Mouse (Mus musculus): ENCODE measurements around the gene Kcnn1. TPM values are rescaled to one million over a fixed set of nuclear protein-coding genes. Genes with fewer than 3 reads are reported as not detected.

Kcnn1 gene
- total RNA-seq, 1 experiment from 2014 or later = not detected

DNA sequence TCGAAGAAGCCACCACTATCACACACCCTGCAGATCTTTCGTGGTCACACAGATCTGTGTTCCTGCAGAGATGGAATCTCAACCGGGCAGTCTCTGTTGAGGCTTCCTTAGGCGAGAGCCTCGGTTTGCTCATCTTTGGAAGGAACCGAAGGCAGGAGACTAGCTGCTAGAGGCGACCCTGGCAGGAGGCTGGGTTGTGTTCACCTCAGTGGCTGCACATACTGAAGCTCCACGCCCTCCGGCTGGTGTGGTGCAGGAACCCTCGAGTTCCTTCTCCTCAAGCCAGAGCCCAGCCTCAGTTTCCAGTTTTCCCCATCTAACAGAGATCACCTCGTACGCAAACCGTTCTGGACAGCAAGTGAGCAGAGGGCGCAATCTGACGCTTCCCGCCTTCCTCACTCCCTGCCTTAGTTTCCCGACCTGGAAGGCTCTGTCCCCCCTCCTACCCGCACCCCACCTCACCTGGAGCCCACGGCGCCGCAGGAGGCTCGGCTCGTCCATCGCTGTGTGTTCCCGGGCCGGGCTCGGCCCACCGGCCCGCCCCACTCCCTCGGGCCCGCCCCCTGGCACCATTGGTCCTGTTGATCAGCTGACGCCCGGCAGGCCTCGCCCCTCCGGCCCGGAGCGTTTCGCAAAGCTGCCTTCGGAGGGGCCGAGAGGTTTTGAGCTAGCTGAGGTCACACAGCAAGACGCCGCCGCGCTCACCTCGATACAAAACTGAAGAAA is 58.4 kb downstream of the Kcnn1 start, which contains the start of gene Mast3:
Gene Mast3, minus strand, starts transcription at position 574 of the 726 bp plus-strand sequence.
- peak; percentile 71 for ATAC-seq (replicated peaks; ENCODE audit: insufficient number of reproducible peaks, low FRiP score, low TSS enrichment, poor library complexity, severe bottlenecking)

DNA sequence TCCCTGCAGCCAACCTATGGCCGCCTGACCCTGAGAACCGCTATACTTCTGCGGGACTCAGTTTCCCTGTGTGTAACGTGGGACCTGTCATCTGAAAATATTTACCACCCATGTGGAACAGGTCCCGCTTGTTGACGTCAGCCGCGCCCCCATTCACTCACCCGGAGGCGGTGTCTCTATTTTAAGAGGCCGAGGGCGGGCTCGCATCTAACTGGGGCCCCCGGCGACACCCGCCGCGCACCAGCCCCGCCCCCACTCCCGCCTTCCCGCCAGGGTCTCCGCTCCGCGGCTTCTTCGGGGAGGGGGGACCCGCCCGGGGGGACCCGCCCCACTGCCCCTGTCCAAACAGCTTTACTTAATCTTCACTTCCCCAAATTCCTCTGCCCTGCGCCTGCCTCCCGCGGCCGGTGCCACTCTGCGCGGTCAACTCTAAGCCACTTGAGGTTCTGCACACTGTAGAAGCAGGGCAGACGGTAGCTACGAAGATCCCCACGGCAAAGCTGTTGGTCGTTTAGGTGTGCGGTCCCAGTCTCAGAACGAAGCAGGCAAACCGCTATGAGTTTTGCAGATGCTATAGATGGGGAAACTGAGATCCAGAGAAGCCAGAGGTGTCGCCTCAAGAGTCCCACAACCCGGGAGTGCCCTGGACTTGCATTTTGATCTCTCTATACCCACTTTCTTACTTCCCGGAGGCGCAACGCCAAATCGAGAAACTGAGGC is 59.1 kb downstream of the Kcnn1 start:
- ATAC-seq (replicated peaks; ENCODE audit: insufficient number of reproducible peaks, low FRiP score, low TSS enrichment, poor library complexity, severe bottlenecking) = peak; percentile 44

DNA sequence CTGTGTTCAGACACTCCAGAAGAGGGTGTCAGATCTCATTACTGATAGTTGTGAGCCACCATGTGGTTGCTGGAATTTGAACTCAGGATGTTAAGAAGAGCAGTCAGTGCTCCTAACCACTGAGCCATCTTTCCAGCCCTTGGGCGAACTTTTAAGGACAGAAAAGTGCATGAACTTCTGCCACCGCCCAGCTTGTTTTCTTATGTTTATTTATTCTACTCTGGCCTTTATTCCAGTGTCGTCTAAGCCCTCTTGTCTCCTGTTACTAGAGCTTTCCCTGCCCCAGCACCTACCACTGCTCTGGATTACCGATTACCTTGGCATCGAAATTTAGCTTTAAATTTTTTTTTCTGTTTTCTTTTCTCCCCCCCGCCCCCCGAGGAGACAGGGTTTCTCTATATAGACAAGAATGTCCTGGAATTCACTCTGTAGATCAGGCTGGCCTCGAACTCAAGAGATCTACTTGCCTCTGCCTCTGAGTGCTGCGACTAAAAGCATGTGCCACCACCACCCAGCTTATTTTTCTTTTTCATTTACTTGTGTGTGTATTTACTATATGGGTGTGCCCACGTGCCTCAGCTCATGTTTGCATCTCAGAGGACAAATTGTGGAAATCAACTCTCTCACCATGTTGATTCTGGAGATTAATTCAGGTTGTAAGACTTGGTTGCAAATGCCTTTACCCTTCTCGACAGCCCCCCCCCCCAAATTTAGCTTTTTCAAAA is 60.1 kb downstream of the Kcnn1 start:
- no peak for ATAC-seq (replicated peaks; ENCODE audit: insufficient number of reproducible peaks, low FRiP score, low TSS enrichment, poor library complexity, severe bottlenecking)

DNA sequence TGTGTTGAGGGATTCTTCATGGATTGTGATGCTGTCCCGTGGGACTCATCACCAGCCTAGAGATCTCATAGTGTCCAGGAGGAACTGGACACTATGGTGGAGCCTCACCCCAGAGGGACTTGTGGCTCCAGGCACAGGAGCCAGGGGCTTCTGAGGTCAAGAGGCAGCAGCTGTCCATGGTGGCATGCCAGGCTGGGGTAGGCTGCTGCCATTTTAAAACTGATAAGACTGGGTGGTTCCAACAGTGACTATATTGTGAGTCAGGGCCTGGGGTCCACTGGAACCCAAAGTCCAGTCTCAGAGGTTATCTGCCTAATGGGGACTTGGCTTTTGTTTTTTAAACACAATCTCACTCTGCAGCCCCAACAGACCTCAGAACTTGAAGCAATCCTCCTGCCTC is 61.2 kb downstream of the Kcnn1 start:
- ATAC-seq (replicated peaks; ENCODE audit: insufficient number of reproducible peaks, low FRiP score, low TSS enrichment, poor library complexity, severe bottlenecking) = no peak

DNA sequence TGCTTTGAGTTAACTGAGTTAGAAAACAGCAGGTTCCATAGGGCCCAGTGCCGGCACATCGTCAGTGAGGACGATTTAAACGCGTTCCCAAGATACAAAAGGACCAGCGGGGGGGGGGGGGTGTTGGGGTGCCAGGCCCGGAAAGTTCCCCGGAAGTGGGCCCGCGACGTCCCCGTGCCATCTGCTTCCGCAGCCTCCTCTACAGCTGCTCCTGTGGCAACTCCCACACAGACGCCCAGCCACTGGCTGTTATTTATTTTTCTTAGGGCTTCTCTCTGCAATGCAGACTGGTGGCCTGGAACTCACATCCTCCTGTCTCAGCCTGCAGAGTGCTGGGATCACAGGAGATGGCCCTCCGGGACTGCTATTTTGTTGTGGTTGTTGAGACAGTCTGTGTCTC is 61.9 kb downstream of the Kcnn1 start:
- no peak for ATAC-seq (replicated peaks; ENCODE audit: insufficient number of reproducible peaks, low FRiP score, low TSS enrichment, poor library complexity, severe bottlenecking)

DNA sequence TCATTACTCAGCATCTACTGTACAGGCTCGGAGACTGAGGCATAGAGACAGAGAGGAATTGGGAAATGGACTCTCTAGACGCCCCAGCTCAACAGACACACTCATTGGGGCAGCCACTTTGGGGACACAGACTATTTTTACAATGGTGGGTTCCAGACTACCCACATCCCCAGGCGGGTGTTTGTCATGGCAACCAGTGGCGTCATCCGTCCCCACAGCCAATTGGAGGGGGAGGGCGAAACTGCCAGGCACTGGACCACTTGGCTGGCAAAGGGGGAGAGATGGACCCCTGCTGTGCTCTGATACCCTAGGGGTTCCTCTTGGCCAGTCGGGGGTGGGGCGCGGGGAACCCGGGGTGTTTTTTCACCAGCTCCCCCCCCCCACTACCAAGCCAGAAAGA is 62.4 kb downstream of the Kcnn1 start:
- ATAC-seq (replicated peaks; ENCODE audit: insufficient number of reproducible peaks, low FRiP score, low TSS enrichment, poor library complexity, severe bottlenecking) = no peak

DNA sequence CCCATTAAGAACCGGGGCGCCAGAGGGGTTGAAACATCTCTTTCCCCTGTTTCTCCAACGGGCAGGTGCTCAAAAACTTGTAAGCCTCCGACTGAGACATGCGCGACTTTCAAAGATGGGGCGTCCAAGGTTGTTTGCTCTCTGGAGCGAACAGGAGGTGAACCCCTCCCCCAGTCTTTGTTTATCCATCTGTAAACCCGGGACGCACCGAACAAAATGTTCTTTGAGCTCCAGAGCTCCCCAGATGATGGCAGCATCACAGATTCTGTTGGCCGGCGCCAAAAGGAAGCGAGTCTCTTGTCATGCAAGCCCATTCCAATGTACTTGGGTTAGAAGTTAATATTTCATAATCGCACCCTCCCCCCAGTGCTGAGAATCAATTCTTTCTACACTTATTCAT is 64.8 kb downstream of the Kcnn1 start:
- no peak for ATAC-seq (replicated peaks; ENCODE audit: insufficient number of reproducible peaks, low FRiP score, low TSS enrichment, poor library complexity, severe bottlenecking)

DNA sequence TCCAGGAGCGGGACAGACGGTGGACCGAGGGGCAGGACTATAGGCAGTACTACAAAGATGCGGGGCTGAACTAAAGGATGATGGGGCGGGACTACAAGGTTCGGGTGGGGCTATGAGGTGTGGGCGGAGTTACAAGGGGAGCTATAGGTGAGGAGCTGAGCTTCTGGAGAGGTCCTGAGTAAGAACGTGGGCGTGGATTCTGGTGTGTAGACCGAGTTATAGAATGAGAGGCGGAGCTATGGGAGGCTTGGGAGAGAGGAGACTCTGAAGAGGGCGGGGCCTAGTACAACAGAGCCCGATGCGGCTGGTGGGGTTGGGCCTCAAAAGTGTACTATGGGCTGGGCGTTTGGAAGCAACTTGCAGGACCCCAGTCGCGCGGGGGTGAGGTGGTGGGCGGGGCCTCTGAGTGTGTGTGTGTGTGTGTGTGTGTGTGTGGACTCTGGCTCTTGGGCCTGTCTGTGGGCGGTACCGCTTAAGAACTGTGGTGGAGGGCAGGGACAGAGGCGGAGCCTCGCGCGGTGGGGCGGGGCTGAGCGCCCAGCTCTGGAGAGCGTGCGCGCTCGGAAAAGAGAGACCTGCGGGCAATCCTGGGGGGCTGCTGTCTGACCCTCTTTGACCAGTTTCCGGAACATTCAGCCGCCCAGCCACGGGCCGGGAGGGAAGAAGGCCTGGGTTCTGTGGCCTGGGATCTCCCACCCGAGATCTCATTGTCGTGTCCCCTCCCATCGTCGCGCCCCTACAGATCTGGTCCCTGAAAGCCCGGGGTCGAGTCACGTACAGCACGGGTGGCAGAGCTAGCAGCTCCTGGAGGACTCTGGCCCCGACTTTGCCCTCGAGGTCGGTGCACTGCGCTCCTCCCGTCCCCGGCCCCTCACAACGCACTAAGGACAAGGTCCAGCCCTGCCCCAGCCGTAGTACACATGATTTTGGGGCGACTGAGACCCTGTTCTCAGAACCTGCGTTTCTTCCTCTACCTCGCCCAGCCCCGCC is 65.7 kb downstream of the Kcnn1 start:
- ATAC-seq (replicated peaks; ENCODE audit: insufficient number of reproducible peaks, low FRiP score, low TSS enrichment, poor library complexity, severe bottlenecking) = peak; percentile 39

DNA sequence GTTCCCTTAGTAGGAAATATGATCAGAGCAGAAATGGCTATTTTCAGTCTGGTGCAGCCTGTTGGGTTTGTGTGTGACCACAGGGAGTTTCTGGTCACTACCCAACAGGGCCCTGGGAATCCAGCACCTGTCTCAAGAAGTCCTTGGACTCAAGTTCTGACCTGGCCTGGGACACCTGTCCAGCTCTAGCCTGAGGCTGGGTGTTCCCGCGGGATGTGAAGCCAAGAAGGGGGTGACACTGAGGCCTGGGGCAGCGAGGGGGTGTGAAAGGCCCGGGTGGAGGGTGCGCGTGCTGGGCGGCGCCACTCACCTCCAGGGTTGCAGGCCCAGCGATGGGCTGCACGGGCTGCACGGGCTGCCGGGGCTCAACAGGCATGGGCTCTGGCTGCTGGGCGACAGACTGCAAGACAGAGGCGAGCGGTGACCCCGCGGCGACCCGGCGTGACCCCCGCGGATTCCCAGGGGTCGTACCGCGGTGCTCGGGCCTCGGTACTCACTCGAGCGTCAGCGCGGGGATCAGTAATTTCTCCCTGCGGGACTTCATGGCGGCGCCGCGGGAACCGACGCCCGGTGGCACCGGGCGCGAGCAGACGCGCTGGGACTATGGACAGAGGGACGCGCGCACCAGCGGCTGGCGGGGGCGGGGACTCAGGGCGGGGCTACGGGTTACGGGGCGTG is 66.5 kb downstream of the Kcnn1 start:
- ATAC-seq (replicated peaks; ENCODE audit: insufficient number of reproducible peaks, low FRiP score, low TSS enrichment, poor library complexity, severe bottlenecking) = no peak

DNA sequence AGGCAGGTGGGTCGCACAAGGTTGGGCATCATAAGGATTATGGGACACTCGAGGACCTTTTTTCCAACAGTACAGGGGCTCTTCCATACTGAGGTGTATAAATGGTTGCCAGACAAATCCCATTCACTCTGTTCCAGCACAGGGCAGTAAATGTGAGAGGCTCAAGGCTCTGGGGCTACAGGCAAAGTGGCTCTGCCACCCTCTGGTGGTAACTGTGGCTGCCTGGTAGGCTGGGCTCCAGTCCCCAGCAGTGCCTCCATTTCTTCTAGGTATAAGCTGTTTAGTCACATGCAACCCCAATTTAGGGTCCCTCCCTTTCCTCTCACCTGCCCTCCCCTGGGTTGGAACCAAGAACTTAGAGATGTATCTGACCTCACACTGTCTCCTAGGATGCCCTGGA is 67.7 kb downstream of the Kcnn1 start:
- ATAC-seq (replicated peaks; ENCODE audit: insufficient number of reproducible peaks, low FRiP score, low TSS enrichment, poor library complexity, severe bottlenecking) = no peak

DNA sequence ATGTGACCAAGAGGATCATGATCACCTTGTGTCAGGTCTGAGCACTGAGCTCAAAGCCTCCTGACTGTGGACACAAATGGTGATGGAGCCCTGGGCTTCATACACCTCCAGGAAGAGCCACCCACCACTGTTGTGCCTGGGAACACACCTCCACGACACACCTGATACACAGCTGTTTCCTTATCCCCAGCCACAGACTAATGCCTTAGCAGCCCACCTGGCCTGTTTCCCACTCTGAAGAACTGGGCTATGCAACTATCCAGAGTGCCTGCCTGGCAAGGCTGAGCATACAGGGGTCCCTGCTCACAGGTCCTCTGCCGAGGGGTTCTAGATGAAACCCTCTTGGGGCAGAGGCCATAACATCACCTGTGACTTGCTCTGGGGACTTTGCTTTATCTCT is 68.8 kb downstream of the Kcnn1 start:
- no peak for ATAC-seq (replicated peaks; ENCODE audit: insufficient number of reproducible peaks, low FRiP score, low TSS enrichment, poor library complexity, severe bottlenecking)

DNA sequence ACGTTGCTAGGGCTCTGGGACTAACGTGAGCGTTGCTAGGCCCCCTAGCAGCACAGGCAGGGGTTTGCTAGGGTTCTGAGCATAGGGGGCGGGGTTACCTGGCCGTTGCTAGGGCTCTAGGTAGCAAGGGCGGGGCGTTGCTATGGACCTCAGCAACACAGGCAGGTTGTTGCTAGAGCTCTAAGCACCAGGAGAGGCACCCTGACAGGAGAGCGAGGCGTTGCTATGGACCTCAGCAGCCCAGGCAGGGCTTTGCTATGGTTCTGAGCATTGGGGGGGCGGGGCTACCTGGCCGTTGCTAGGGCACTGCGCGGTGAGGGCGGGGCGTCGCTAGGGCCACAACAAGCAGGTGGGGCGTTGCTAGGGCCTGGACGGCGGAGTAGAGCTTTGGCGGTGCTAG is 70.4 kb downstream of the Kcnn1 start:
- ATAC-seq (replicated peaks; ENCODE audit: insufficient number of reproducible peaks, low FRiP score, low TSS enrichment, poor library complexity, severe bottlenecking) = peak; percentile 14

Other genes starting within 250 kb of the Kcnn1 start
- gene Lrrc25, start 247.1 kb downstream of the Kcnn1 start, total RNA-seq (2017) = 28.5 to 42.6 TPM (median 42.2 TPM) in 3 replicates
- 0.19 to 3.8 TPM in 2 of 3 replicates, not detected in the other for gene Gdf15, start 230.8 kb downstream of the Kcnn1 start, total RNA-seq (2017)
- 2.3 to 4.9 TPM (median 3.3 TPM) in 3 replicates for gene Pgpep1, start 202.9 kb downstream of the Kcnn1 start, total RNA-seq (2017)
- gene Lsm4, start 190.0 kb downstream of the Kcnn1 start, total RNA-seq (2017) = 69.1 to 93.3 TPM (median 80.9 TPM) in 3 replicates
- 131 to 182 TPM (median 168 TPM) in 3 replicates for gene Jund, start 164.3 kb downstream of the Kcnn1 start, total RNA-seq (2017)
- gene Iqcn, start 159.8 kb downstream of the Kcnn1 start, total RNA-seq (2017) = 0.67 to 0.78 TPM in 2 of 3 replicates, not detected in the other
- not detected in 3 replicates for gene Gm3336, start 144.7 kb downstream of the Kcnn1 start, total RNA-seq (2017)
- gene Pde4c, start 139.5 kb downstream of the Kcnn1 start, total RNA-seq (2017) = 0.10 to 0.19 TPM in 2 of 3 replicates, not detected in the other
- gene Rab3a, start 108.6 kb downstream of the Kcnn1 start, total RNA-seq (2017) = 0.85 to 5.4 TPM (median 2.5 TPM) in 3 replicates
- 2.0 to 11.3 TPM (median 4.8 TPM) in 3 replicates for gene Mpv17l2, start 102.3 kb downstream of the Kcnn1 start, total RNA-seq (2017)
- 5.5 to 12.7 TPM (median 10.3 TPM) in 3 replicates for gene Pik3r2, start 86.5 kb downstream of the Kcnn1 start, total RNA-seq (2017)
- 9.6 to 28.2 TPM (median 11.6 TPM) in 3 replicates for gene Mast3, start 58.2 kb downstream of the Kcnn1 start, total RNA-seq (2017)
- gene Il12rb1, start 54.8 kb downstream of the Kcnn1 start, total RNA-seq (2017) = 2.7 to 11.0 TPM (median 7.9 TPM) in 3 replicates
- 24.6 to 27.9 TPM (median 26.7 TPM) in 3 replicates for gene Arrdc2, start 23.5 kb downstream of the Kcnn1 start, total RNA-seq (2017)
- gene Ccdc124, start 10.7 kb upstream of the Kcnn1 start, total RNA-seq (2017) = 32.1 to 34.0 TPM (median 32.6 TPM) in 3 replicates
- gene Slc5a5, start 29.5 kb upstream of the Kcnn1 start, total RNA-seq (2017) = not detected in 3 replicates
- gene Rpl18a, start 34.2 kb upstream of the Kcnn1 start, total RNA-seq (2017) = 1,371 to 1,607 TPM (median 1,447 TPM) in 3 replicates
- gene Map1s, start 42.7 kb upstream of the Kcnn1 start, total RNA-seq (2017) = 13.9 to 21.9 TPM (median 17.2 TPM) in 3 replicates